Mouse (Mus musculus): Measurements from ENCODE around the gene Pnma5. TPM values are rescaled to one million over a fixed set of nuclear protein-coding genes. Genes with fewer than 3 reads are reported as not detected.

Pnma5 gene
- polyA plus RNA-seq, 1 experiment from 2014 or later: not detected

DNA sequence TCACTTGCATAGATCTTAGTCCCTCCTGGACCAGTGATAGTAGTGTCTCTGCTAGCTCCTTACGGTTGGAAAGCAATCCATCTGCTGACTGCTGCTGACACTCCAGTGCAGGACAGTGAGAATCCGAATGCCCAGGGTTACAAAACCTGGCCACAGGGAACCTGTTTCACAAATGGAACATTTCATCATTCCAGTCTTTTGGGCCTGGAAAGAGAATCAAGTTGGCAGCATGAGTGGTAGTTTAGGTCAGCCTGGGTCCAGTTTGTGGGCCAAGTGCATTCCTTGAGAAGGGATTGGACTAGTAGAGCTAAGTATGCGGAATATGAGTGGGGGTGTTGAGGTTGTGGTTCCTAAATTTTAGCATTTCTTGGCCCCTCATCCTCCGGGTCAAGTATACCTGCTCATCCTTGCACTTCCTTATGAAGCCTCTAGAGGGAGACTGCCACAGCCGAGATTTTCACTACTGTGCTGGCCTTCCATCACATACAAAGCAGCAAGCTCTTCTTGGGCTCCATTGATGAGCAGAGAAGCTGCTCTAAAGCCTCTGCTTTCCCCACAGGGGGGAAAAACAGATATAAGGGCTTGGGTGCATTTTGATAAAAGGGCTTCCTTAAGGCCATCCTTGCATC is 44.5 kb downstream of the Pnma5 start:
- Histone ChIP-seq H3K9me3 (replicated peaks; ENCODE audit: control insufficient read depth, low read length) (no peaks in the 10 kb centered on the region), H3K36me3 (replicated peaks; ENCODE audit: control insufficient read depth, insufficient read depth, low read depth, low read length) (no peaks in the 10 kb centered on the region), H3K27ac (replicated peaks; ENCODE audit: low read depth, low read length) (no peak overlapping the region), H3K4me1 (ENCODE audit: control insufficient read depth, insufficient read depth, low read length) (no peaks in the 10 kb centered on the region), H3K9ac (replicated peaks; ENCODE audit: low read length) (no peak overlapping the region), H3K4me3 (ENCODE audit: low read depth, low read length) (no peak overlapping the region), H3K27me3 (ENCODE audit: control insufficient read depth, insufficient read depth, low read length) (no peaks in the 10 kb centered on the region), H3K4me2 (ENCODE audit: low read depth, low read length) (no peak overlapping the region)
- WGBS: 56% methylated on average over 5 of the region's 5 CpGs
- DNase-seq (ENCODE audit: low spot score): no peak
- no peak for ATAC-seq (replicated peaks; ENCODE audit: insufficient number of reproducible peaks, low FRiP score, low TSS enrichment, low read depth)

DNA sequence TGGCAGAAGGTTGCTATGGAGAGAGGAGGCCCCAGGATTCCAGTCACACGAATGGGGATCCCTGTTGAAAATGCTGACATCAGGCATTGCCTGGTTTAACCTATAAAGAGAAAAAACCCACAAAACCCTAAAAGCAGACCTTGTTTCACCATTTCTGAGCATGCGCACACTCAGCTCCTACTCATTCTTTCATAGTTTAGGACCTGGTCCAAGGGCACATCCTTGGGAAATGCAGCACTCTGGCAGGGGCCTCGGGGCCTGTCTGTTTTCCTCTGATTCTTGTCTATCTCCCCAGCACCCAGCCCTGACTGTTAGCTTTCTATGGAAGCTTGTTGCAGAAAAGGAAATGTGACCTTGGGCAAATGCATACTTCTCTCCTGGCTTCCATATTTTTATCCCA is 46.3 kb downstream of the Pnma5 start:
- Histone ChIP-seq H3K4me3 (ENCODE audit: low read depth, low read length) (no peak overlapping the region), H3K9ac (replicated peaks; ENCODE audit: low read length) (no peak overlapping the region), H3K36me3 (replicated peaks; ENCODE audit: control insufficient read depth, insufficient read depth, low read depth, low read length) (no peaks in the 10 kb centered on the region), H3K27me3 (ENCODE audit: control insufficient read depth, insufficient read depth, low read length) (no peaks in the 10 kb centered on the region), H3K4me2 (ENCODE audit: low read depth, low read length) (no peak overlapping the region), H3K27ac (replicated peaks; ENCODE audit: low read depth, low read length) (no peak overlapping the region), H3K9me3 (replicated peaks; ENCODE audit: control insufficient read depth, low read length) (no peaks in the 10 kb centered on the region), H3K4me1 (ENCODE audit: control insufficient read depth, insufficient read depth, low read length) (no peaks in the 10 kb centered on the region)
- ATAC-seq (replicated peaks; ENCODE audit: insufficient number of reproducible peaks, low FRiP score, low TSS enrichment, low read depth): no peak
- WGBS: 70% methylated on average over 3 of the region's 3 CpGs
- DNase-seq (ENCODE audit: low spot score): no peak

DNA sequence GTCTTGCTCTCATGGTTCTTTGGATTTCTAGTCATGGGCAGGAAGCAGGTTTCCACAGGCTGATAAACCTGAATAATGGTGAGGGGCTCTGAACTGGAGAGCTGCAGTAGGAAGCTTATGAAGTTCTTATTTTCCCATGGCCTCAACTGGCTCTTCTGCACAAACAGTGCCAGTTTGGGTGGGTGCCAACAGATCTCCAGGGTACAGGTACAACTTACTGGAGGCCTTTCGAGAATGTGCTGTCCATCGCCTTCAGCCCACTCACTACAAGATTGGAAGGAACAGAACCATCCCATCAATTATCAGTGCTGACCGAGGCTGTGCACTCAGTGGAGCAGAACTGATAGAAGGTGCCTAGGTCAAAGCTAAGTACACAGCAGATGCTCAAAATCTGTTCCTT is 48.5 kb downstream of the Pnma5 start:
- Histone ChIP-seq H3K27me3 (ENCODE audit: control insufficient read depth, insufficient read depth, low read length) (no peaks in the 10 kb centered on the region), H3K27ac (replicated peaks; ENCODE audit: low read depth, low read length) (no peak overlapping the region), H3K4me2 (ENCODE audit: low read depth, low read length) (no peak overlapping the region), H3K9me3 (replicated peaks; ENCODE audit: control insufficient read depth, low read length) (no peaks in the 10 kb centered on the region), H3K36me3 (replicated peaks; ENCODE audit: control insufficient read depth, insufficient read depth, low read depth, low read length) (no peaks in the 10 kb centered on the region), H3K9ac (replicated peaks; ENCODE audit: low read length) (no peak overlapping the region), H3K4me1 (ENCODE audit: control insufficient read depth, insufficient read depth, low read length) (no peaks in the 10 kb centered on the region), H3K4me3 (ENCODE audit: low read depth, low read length) (no peak overlapping the region)
- DNase-seq (ENCODE audit: low spot score) (no peak), ATAC-seq (replicated peaks; ENCODE audit: insufficient number of reproducible peaks, low FRiP score, low TSS enrichment, low read depth) (no peak)
- 93% methylated on average over 3 of the region's 3 CpGs for WGBS

DNA sequence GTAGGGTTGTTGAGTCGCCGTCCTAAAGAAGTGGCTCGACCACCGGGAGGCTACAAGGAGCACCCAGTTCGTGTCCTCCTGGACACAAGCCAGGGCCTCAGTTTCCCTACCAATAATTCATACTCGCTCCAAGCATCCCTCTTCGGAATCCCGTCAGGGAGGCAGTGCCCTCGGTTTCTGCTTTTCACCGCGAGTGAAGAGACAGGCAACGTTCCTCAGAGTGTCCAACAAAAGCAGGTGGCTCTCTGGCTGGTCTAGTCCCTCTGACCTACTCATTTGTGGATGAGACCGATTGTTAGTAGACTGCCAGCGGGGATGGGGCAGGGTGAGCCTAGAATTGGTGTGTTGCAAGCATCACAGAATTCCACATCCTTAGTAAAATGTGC is 49.4 kb downstream of the Pnma5 start:
- no peaks in the 10 kb centered on the region for H3K4me1 ChIP-seq (ENCODE audit: control insufficient read depth, insufficient read depth, low read length)
- ATAC-seq (replicated peaks; ENCODE audit: insufficient number of reproducible peaks, low FRiP score, low TSS enrichment, low read depth) (no peak), DNase-seq (ENCODE audit: low spot score) (no peak)
- no peaks in the 10 kb centered on the region for H3K9me3 ChIP-seq (replicated peaks; ENCODE audit: control insufficient read depth, low read length)
- no peaks in the 10 kb centered on the region for H3K27me3 ChIP-seq (ENCODE audit: control insufficient read depth, insufficient read depth, low read length)
- 23% methylated on average over 14 of the region's 14 CpGs for WGBS
- no peak overlapping the region for H3K27ac ChIP-seq (replicated peaks; ENCODE audit: low read depth, low read length)
- no peaks in the 10 kb centered on the region for H3K36me3 ChIP-seq (replicated peaks; ENCODE audit: control insufficient read depth, insufficient read depth, low read depth, low read length)
- peak overlapping the region; percentile 55 for H3K4me2 ChIP-seq (ENCODE audit: low read depth, low read length)
- peak overlapping the region; percentile 32 for H3K9ac ChIP-seq (replicated peaks; ENCODE audit: low read length)
- peak overlapping the region; percentile 35 for H3K4me3 ChIP-seq (ENCODE audit: low read depth, low read length)

DNA sequence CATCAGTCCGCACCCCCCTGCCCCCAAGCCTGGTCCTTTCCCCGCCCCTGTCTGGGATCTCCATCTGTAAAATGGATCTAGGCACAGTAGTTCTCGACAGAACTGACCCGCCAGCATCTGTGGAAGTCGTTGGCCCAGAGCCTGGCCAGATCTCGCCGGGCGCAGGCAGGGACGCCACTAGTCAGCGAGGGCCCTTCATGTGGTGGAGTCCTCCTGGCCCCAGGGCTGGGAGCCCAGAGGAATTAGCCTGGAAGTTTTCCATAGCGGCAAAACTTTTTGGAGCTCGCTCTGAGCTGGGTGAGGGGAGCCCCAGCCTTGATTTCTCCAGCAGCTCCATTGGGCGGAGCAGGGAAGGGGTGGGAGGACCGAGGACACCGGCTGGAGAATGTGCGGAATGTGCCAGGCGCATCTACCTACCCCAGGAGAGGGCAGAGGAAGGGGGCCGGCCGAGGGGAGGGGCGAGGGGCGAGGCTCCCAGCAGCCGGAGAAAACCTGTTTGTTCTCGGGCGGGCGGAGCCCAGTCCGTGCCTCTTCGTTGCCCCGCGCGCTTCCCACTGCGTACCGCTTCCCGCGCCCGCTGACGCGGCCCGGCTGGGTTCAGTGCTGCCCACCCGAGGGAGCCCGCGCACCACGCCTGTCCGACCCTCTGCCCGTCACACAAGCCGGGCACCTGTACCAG is 49.9 kb downstream of the Pnma5 start, which contains the start of gene Zfp185:
Gene Zfp185 (plus strand): TSS at position 499 of the 679 bp plus-strand sequence.
- H3K9ac ChIP-seq (replicated peaks; ENCODE audit: low read length): peak within 1 kb of the TSS; percentile 32
- ATAC-seq (replicated peaks; ENCODE audit: insufficient number of reproducible peaks, low FRiP score, low TSS enrichment, low read depth) (peak; percentile 84), DNase-seq (ENCODE audit: low spot score) (peak; percentile 67)
- no peaks in the 10 kb centered on the region for H3K36me3 ChIP-seq (replicated peaks; ENCODE audit: control insufficient read depth, insufficient read depth, low read depth, low read length)
- no peaks in the 10 kb centered on the region for H3K27me3 ChIP-seq (ENCODE audit: control insufficient read depth, insufficient read depth, low read length)
- no peaks in the 10 kb centered on the region for H3K9me3 ChIP-seq (replicated peaks; ENCODE audit: control insufficient read depth, low read length)
- H3K4me1 ChIP-seq (ENCODE audit: control insufficient read depth, insufficient read depth, low read length): no peaks in the 10 kb centered on the region
- 12% methylated on average over 32 of the region's 45 CpGs for WGBS
- H3K27ac ChIP-seq (replicated peaks; ENCODE audit: low read depth, low read length): no peak within 1 kb of the TSS
- peak within 1 kb of the TSS; percentile 55 for H3K4me2 ChIP-seq (ENCODE audit: low read depth, low read length)
- H3K4me3 ChIP-seq (ENCODE audit: low read depth, low read length): peak within 1 kb of the TSS; percentile 35

DNA sequence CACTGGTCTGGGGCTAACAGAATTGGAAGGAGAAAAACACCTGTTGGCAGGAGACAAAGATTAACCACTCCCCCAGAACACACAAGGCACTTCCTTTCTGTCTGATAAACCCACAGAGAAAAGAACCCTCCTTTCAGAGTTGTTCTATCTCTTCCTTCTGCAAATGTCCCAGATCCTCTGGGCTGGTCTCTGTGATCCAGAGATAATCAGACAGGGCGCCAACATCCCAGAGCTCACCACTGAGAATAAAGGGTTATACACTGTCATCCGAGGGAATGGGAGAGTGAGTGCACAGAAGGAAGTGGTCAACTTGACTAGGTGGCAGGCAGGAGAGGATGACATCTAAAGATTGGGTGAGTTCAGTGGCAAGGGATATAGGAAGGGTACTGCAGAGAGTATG is 51.3 kb downstream of the Pnma5 start:
- no peak overlapping the region for H3K4me3 ChIP-seq (ENCODE audit: low read depth, low read length)
- ATAC-seq (replicated peaks; ENCODE audit: insufficient number of reproducible peaks, low FRiP score, low TSS enrichment, low read depth) (no peak), DNase-seq (ENCODE audit: low spot score) (no peak)
- no peaks in the 10 kb centered on the region for H3K4me1 ChIP-seq (ENCODE audit: control insufficient read depth, insufficient read depth, low read length)
- H3K36me3 ChIP-seq (replicated peaks; ENCODE audit: control insufficient read depth, insufficient read depth, low read depth, low read length): no peaks in the 10 kb centered on the region
- H3K27me3 ChIP-seq (ENCODE audit: control insufficient read depth, insufficient read depth, low read length): no peaks in the 10 kb centered on the region
- H3K27ac ChIP-seq (replicated peaks; ENCODE audit: low read depth, low read length): no peak overlapping the region
- WGBS: 88% methylated on average over 2 of the region's 2 CpGs
- H3K4me2 ChIP-seq (ENCODE audit: low read depth, low read length): no peak overlapping the region
- H3K9ac ChIP-seq (replicated peaks; ENCODE audit: low read length): no peak overlapping the region
- no peaks in the 10 kb centered on the region for H3K9me3 ChIP-seq (replicated peaks; ENCODE audit: control insufficient read depth, low read length)

MicroRNAs within 50 kb of the gene (microRNA counts, 519-probe panel; counts per million panel counts)
- 2,604 counts per million, percentile 27 among the panel's probes with 10 or more counts for microRNA mmu-miR-2137

Small RNA genes lying within 50 kb of the gene (microRNA-seq; reads per million reads assigned to microRNA genes)
- gene Mir2137 (ENCODE audit: borderline number of aligned reads): 47.5 reads per million, percentile 32 among the genes with 10 or more reads in this experiment

Other genes starting within 250 kb of the Pnma5 start
- gene Gabrq, start 211.9 kb downstream of the Pnma5 start, polyA plus RNA-seq (2014; fragmentation: Nextera tagmentation; extraction: Ambion mirVana): 0.25 and 0.29 TPM in 2 replicates
- gene Cetn2, start 118.7 kb downstream of the Pnma5 start, polyA plus RNA-seq (2014; fragmentation: Nextera tagmentation; extraction: Ambion mirVana): 114 and 127 TPM in 2 replicates
- gene Nsdhl, start 118.5 kb downstream of the Pnma5 start, polyA plus RNA-seq (2014; fragmentation: Nextera tagmentation; extraction: Ambion mirVana): 37.0 and 42.3 TPM in 2 replicates
- gene Zfp185, start 49.8 kb downstream of the Pnma5 start, polyA plus RNA-seq (2014; fragmentation: Nextera tagmentation; extraction: Ambion mirVana): 6.5 and 7.0 TPM in 2 replicates
- gene Pnma3, start 27.7 kb upstream of the Pnma5 start, polyA plus RNA-seq (2014; fragmentation: Nextera tagmentation; extraction: Ambion mirVana): 0.11 and 0.22 TPM in 2 replicates
- gene Xlr4a, start 45.4 kb upstream of the Pnma5 start, polyA plus RNA-seq (2014; fragmentation: Nextera tagmentation; extraction: Ambion mirVana): 0.83 and 1.0 TPM in 2 replicates
- gene Xlr3a, start 60.0 kb upstream of the Pnma5 start, polyA plus RNA-seq (2014; fragmentation: Nextera tagmentation; extraction: Ambion mirVana): 3.5 and 5.0 TPM in 2 replicates
- gene Gm14685, start 79.9 kb upstream of the Pnma5 start, polyA plus RNA-seq (2014; fragmentation: Nextera tagmentation; extraction: Ambion mirVana): not detected in 2 replicates
- not detected in 2 replicates for gene Xlr5b, start 111.7 kb upstream of the Pnma5 start, polyA plus RNA-seq (2014; fragmentation: Nextera tagmentation; extraction: Ambion mirVana)
- not detected in 2 replicates for gene DXBay18, start 112.3 kb upstream of the Pnma5 start, polyA plus RNA-seq (2014; fragmentation: Nextera tagmentation; extraction: Ambion mirVana)
- gene Spin2d, start 139.9 kb upstream of the Pnma5 start, polyA plus RNA-seq (2014; fragmentation: Nextera tagmentation; extraction: Ambion mirVana): not detected in 2 replicates
- gene Xlr3b, start 155.1 kb upstream of the Pnma5 start, polyA plus RNA-seq (2014; fragmentation: Nextera tagmentation; extraction: Ambion mirVana): 13.0 and 13.8 TPM in 2 replicates
- 1.1 TPM in 1 of 2 replicates, not detected in the other for gene Xlr4b, start 177.2 kb upstream of the Pnma5 start, polyA plus RNA-seq (2014; fragmentation: Nextera tagmentation; extraction: Ambion mirVana)
- gene F8a, start 191.2 kb upstream of the Pnma5 start, polyA plus RNA-seq (2014; fragmentation: Nextera tagmentation; extraction: Ambion mirVana): 8.6 and 9.4 TPM in 2 replicates
- gene Xlr4c, start 206.0 kb upstream of the Pnma5 start, polyA plus RNA-seq (2014; fragmentation: Nextera tagmentation; extraction: Ambion mirVana): not detected in 2 replicates
- gene Xlr3c, start 228.3 kb upstream of the Pnma5 start, polyA plus RNA-seq (2014; fragmentation: Nextera tagmentation; extraction: Ambion mirVana): 0.55 TPM in 1 of 2 replicates, not detected in the other